Mouse (Mus musculus): ENCODE measurements at regions not wholly inside any gene's neighbourhood (a gene's known extent, or its start where the extent isn't known, plus 50 kb on each side); places are given as distances from the start of the nearest gene placed in this dataset.
A peak's percentile ranks its signal among the peaks of the same experiment; 100 is the strongest.

- Histone ChIP-seq H3K27ac (ENCODE audit: low read depth, low read length) (no peak overlapping the region), H3K36me3 (ENCODE audit: control insufficient read depth, insufficient read depth, low read length) (no peaks in the 10 kb centered on the region), H3K4me3 (ENCODE audit: low read depth, low read length) (no peak overlapping the region), H3K9me3 (ENCODE audit: control insufficient read depth, low read length) (no peaks in the 10 kb centered on the region), H3K4me2 (no peak overlapping the region), H3K27me3 (ENCODE audit: control insufficient read depth, insufficient read depth, low read length) (no peaks in the 10 kb centered on the region), H3K4me1 (ENCODE audit: control insufficient read depth, insufficient read depth, low read length) (peaks cover 9% of the 10 kb centered on the region), H3K9ac (ENCODE audit: low read length) (no peak overlapping the region)
- ATAC-seq (ENCODE audit: low FRiP score) = no peak
- no peak for DNase-seq (ENCODE audit: low spot score, missing footprints)
- WGBS = 90% methylated on average over 8 of the region's 8 CpGs
Measured at GRCm38 (mm10) chr11:63353671-63354070, 224.9 kb downstream of the Pmp22 start.

GRCm38 (mm10) chr11:63357772-63358344 lies 229.1 kb downstream of the Pmp22 start:
- no peak overlapping the region for H3K9ac ChIP-seq (ENCODE audit: low read length)
- no peaks in the 10 kb centered on the region for H3K27me3 ChIP-seq (ENCODE audit: control insufficient read depth, insufficient read depth, low read length)
- WGBS = 85% methylated on average over 10 of the region's 10 CpGs
- H3K27ac ChIP-seq (ENCODE audit: low read depth, low read length) = no peak overlapping the region
- no peak overlapping the region for H3K4me2 ChIP-seq
- H3K36me3 ChIP-seq (ENCODE audit: control insufficient read depth, insufficient read depth, low read length) = no peaks in the 10 kb centered on the region
- no peaks in the 10 kb centered on the region for H3K9me3 ChIP-seq (ENCODE audit: control insufficient read depth, low read length)
- DNase-seq (ENCODE audit: low spot score, missing footprints) = no peak
- no peak for ATAC-seq (ENCODE audit: low FRiP score)
- no peaks in the 10 kb centered on the region for H3K4me1 ChIP-seq (ENCODE audit: control insufficient read depth, insufficient read depth, low read length)
- no peak overlapping the region for H3K4me3 ChIP-seq (ENCODE audit: low read depth, low read length)

- 71% methylated on average over 6 of the region's 6 CpGs for WGBS
Measured at GRCm38 (mm10) chr11:63367756-63368265, 239.0 kb downstream of the Pmp22 start.

GRCm38 (mm10) chr11:63369475-63369874 lies 240.7 kb downstream of the Pmp22 start:
- H3K4me3 ChIP-seq (ENCODE audit: low read depth, low read length) = no peak overlapping the region
- no peaks in the 10 kb centered on the region for H3K36me3 ChIP-seq (ENCODE audit: control insufficient read depth, insufficient read depth, low read length)
- 87% methylated on average over 2 of the region's 2 CpGs for WGBS
- H3K27me3 ChIP-seq (ENCODE audit: control insufficient read depth, insufficient read depth, low read length) = no peaks in the 10 kb centered on the region
- DNase-seq (ENCODE audit: low spot score, missing footprints) (no peak), ATAC-seq (ENCODE audit: low FRiP score) (no peak)
- H3K9me3 ChIP-seq (ENCODE audit: control insufficient read depth, low read length) = no peaks in the 10 kb centered on the region
- no peak overlapping the region for H3K4me2 ChIP-seq
- H3K4me1 ChIP-seq (ENCODE audit: control insufficient read depth, insufficient read depth, low read length) = no peaks in the 10 kb centered on the region; the same call in 1 of the 2 replicates
- H3K27ac ChIP-seq (ENCODE audit: low read depth, low read length) = no peak overlapping the region
- H3K9ac ChIP-seq (ENCODE audit: low read length) = no peak overlapping the region

More at GRCm38 (mm10) chr11:63367756-63368265, 239.0 kb downstream of the Pmp22 start:
- no peaks in the 10 kb centered on the region; the same call in 1 of the 2 replicates for H3K4me1 ChIP-seq (ENCODE audit: control insufficient read depth, insufficient read depth, low read length)
- H3K4me2 ChIP-seq = no peak overlapping the region
- ATAC-seq (ENCODE audit: low FRiP score) (no peak), DNase-seq (ENCODE audit: low spot score, missing footprints) (no peak)
- H3K4me3 ChIP-seq (ENCODE audit: low read depth, low read length) = no peak overlapping the region
- no peak overlapping the region for H3K27ac ChIP-seq (ENCODE audit: low read depth, low read length)
- H3K27me3 ChIP-seq (ENCODE audit: control insufficient read depth, insufficient read depth, low read length) = no peaks in the 10 kb centered on the region
- H3K36me3 ChIP-seq (ENCODE audit: control insufficient read depth, insufficient read depth, low read length) = no peaks in the 10 kb centered on the region
- no peaks in the 10 kb centered on the region for H3K9me3 ChIP-seq (ENCODE audit: control insufficient read depth, low read length)
- no peak overlapping the region for H3K9ac ChIP-seq (ENCODE audit: low read length)

- H3K36me3 ChIP-seq (ENCODE audit: control insufficient read depth, insufficient read depth, low read length) = no peaks in the 10 kb centered on the region
- H3K4me1 ChIP-seq (ENCODE audit: control insufficient read depth, insufficient read depth, low read length) = no peaks in the 10 kb centered on the region
- DNase-seq (ENCODE audit: low spot score, missing footprints) = peak; percentile 69
- H3K4me2 ChIP-seq = no peak overlapping the region
- WGBS = 91% methylated on average over 3 of the region's 3 CpGs
- H3K4me3 ChIP-seq (ENCODE audit: low read depth, low read length) = no peak overlapping the region
- ATAC-seq (ENCODE audit: low FRiP score) = no peak
- no peaks in the 10 kb centered on the region for H3K27me3 ChIP-seq (ENCODE audit: control insufficient read depth, insufficient read depth, low read length)
- no peaks in the 10 kb centered on the region for H3K9me3 ChIP-seq (ENCODE audit: control insufficient read depth, low read length)
- no peak overlapping the region for H3K27ac ChIP-seq (ENCODE audit: low read depth, low read length)
- no peak overlapping the region for H3K9ac ChIP-seq (ENCODE audit: low read length)
Measured at GRCm38 (mm10) chr11:63376311-63376710, 247.5 kb downstream of the Pmp22 start.

- no peak overlapping the region for H3K27ac ChIP-seq (ENCODE audit: low read depth, low read length)
Measured at GRCm38 (mm10) chr11:63376991-63377390, 248.2 kb downstream of the Pmp22 start.

GRCm38 (mm10) chr11:63388247-63388646 lies 259.5 kb downstream of the Pmp22 start:
- no peak overlapping the region for H3K4me2 ChIP-seq
- WGBS = 85% methylated on average over 4 of the region's 4 CpGs
- H3K27ac ChIP-seq (ENCODE audit: low read depth, low read length) = no peak overlapping the region
- no peaks in the 10 kb centered on the region for H3K27me3 ChIP-seq (ENCODE audit: control insufficient read depth, insufficient read depth, low read length)
- ATAC-seq (ENCODE audit: low FRiP score) (no peak), DNase-seq (ENCODE audit: low spot score, missing footprints) (no peak)
- no peaks in the 10 kb centered on the region for H3K9me3 ChIP-seq (ENCODE audit: control insufficient read depth, low read length)
- H3K4me1 ChIP-seq (ENCODE audit: control insufficient read depth, insufficient read depth, low read length) = no peaks in the 10 kb centered on the region
- H3K9ac ChIP-seq (ENCODE audit: low read length) = no peak overlapping the region
- H3K4me3 ChIP-seq (ENCODE audit: low read depth, low read length) = no peak overlapping the region
- H3K36me3 ChIP-seq (ENCODE audit: control insufficient read depth, insufficient read depth, low read length) = no peaks in the 10 kb centered on the region

More at GRCm38 (mm10) chr11:63376991-63377390, 248.2 kb downstream of the Pmp22 start:
- H3K4me2 ChIP-seq = no peak overlapping the region
- DNase-seq (ENCODE audit: low spot score, missing footprints) (peak; percentile 64), ATAC-seq (ENCODE audit: low FRiP score) (no peak)
- no peaks in the 10 kb centered on the region for H3K27me3 ChIP-seq (ENCODE audit: control insufficient read depth, insufficient read depth, low read length)
- no peaks in the 10 kb centered on the region for H3K9me3 ChIP-seq (ENCODE audit: control insufficient read depth, low read length)
- H3K4me3 ChIP-seq (ENCODE audit: low read depth, low read length) = no peak overlapping the region
- H3K9ac ChIP-seq (ENCODE audit: low read length) = no peak overlapping the region
- 85% methylated on average over 10 of the region's 10 CpGs for WGBS
- no peaks in the 10 kb centered on the region for H3K36me3 ChIP-seq (ENCODE audit: control insufficient read depth, insufficient read depth, low read length)
- no peaks in the 10 kb centered on the region for H3K4me1 ChIP-seq (ENCODE audit: control insufficient read depth, insufficient read depth, low read length)

- no peak overlapping the region for H3K9ac ChIP-seq (ENCODE audit: low read length)
- no peak overlapping the region for H3K4me2 ChIP-seq
- H3K36me3 ChIP-seq (ENCODE audit: control insufficient read depth, insufficient read depth, low read length) = no peaks in the 10 kb centered on the region
- H3K9me3 ChIP-seq (ENCODE audit: control insufficient read depth, low read length) = no peaks in the 10 kb centered on the region
- H3K4me3 ChIP-seq (ENCODE audit: low read depth, low read length) = no peak overlapping the region
- no peaks in the 10 kb centered on the region for H3K27me3 ChIP-seq (ENCODE audit: control insufficient read depth, insufficient read depth, low read length)
- ATAC-seq (ENCODE audit: low FRiP score) (no peak), DNase-seq (ENCODE audit: low spot score, missing footprints) (peak; percentile 80)
- no peak overlapping the region for H3K27ac ChIP-seq (ENCODE audit: low read depth, low read length)
- no peaks in the 10 kb centered on the region; the same call in 1 of the 2 replicates for H3K4me1 ChIP-seq (ENCODE audit: control insufficient read depth, insufficient read depth, low read length)
- 57% methylated on average over 3 of the region's 3 CpGs for WGBS
Measured at GRCm38 (mm10) chr11:63391478-63391877, 262.7 kb downstream of the Pmp22 start.

GRCm38 (mm10) chr11:63392378-63392777 lies 263.6 kb downstream of the Pmp22 start:
- WGBS = 61% methylated on average over 3 of the region's 3 CpGs
- Histone ChIP-seq H3K4me1 (ENCODE audit: control insufficient read depth, insufficient read depth, low read length) (peaks cover 2% of the 10 kb centered on the region; the same call in 1 of the 2 replicates), H3K27ac (ENCODE audit: low read depth, low read length) (no peak overlapping the region), H3K36me3 (ENCODE audit: control insufficient read depth, insufficient read depth, low read length) (no peaks in the 10 kb centered on the region), H3K4me3 (ENCODE audit: low read depth, low read length) (no peak overlapping the region), H3K4me2 (no peak overlapping the region), H3K9me3 (ENCODE audit: control insufficient read depth, low read length) (no peaks in the 10 kb centered on the region), H3K9ac (ENCODE audit: low read length) (no peak overlapping the region), H3K27me3 (ENCODE audit: control insufficient read depth, insufficient read depth, low read length) (no peaks in the 10 kb centered on the region)
- ATAC-seq (ENCODE audit: low FRiP score) (no peak), DNase-seq (ENCODE audit: low spot score, missing footprints) (peak; percentile 72)
